Mouse (Mus musculus) heart, postnatal 10 days (tissue): ENCODE results near the gene Ermp1. TPM values are rescaled to one million over a fixed set of nuclear protein-coding genes. Genes with fewer than 3 reads are reported as not detected.

Experiments used
- DNase-seq, 2 experiments: peaks; one replicate each; pipeline ENCODE4 v3.0.0; 2021
- intact Hi-C: fragments of 180-260 bp; cut with DNase I; formaldehyde crosslinking; loops from one replicate; pipeline ENCODE4 v1.15.1; 2025
- total RNA-seq, 2 experiments: library from RNA; stranded (reverse); gene quantifications; 2 replicates each; pipeline ENCODE4 v1.2.3; 2021

Gene Ermp1
- total RNA-seq, 2 experiments from 2014 or later, result 9.9 to 11.1 TPM

DNA sequence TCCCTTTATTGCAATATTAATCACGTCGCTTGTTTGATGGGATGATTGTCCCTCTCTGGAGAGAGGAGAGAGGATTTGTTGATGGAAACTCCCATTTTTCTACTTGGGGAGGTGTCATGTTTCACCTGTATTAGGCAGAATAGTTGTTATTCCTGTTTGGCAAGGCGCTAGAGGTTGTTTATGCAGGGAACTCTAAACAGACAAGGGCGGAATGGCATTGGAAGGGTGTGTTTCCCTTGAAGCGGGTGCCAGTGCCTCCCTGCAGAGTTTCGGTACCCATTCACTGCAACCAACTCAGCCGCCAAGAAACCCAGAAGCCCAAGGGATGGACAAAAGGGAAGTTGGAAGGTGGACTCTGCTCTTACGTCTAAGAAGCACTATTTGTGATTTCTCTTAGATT lies 15.6 kb upstream of the Ermp1 start:
- intact Hi-C loops, result no loop called here
- DNase-seq, result no peak

DNA sequence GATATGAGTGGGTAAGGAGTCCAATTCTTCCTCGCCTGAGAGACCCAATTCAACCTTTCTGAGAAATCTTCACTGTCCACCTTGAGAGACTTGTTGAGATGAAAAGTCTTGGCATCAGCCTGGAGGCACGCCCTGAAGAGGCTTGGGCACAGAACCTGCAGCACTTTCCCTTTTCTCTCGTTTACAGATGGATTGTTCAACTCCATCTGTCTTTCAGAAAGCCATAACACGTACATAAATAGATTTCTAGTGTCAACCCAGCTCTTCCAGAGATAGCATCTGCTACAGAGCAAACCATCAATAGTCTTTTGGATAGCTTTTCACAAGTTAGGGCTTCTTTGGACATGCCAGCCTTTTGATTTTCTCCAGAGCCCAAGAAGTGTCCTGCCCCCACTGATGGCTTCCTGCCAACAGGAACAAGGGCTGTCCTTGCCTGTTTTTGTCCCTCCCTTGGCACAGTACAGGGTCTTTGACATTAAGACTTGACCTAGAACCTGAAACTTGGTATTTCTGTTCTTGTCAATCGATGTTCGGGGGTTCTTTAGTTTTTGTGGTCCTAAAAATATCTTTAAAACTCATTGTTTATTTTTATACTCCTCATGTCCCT lies 13.9 kb upstream of the Ermp1 start:
- DNase-seq, result no peak
- intact Hi-C loops, result no loop called here

DNA sequence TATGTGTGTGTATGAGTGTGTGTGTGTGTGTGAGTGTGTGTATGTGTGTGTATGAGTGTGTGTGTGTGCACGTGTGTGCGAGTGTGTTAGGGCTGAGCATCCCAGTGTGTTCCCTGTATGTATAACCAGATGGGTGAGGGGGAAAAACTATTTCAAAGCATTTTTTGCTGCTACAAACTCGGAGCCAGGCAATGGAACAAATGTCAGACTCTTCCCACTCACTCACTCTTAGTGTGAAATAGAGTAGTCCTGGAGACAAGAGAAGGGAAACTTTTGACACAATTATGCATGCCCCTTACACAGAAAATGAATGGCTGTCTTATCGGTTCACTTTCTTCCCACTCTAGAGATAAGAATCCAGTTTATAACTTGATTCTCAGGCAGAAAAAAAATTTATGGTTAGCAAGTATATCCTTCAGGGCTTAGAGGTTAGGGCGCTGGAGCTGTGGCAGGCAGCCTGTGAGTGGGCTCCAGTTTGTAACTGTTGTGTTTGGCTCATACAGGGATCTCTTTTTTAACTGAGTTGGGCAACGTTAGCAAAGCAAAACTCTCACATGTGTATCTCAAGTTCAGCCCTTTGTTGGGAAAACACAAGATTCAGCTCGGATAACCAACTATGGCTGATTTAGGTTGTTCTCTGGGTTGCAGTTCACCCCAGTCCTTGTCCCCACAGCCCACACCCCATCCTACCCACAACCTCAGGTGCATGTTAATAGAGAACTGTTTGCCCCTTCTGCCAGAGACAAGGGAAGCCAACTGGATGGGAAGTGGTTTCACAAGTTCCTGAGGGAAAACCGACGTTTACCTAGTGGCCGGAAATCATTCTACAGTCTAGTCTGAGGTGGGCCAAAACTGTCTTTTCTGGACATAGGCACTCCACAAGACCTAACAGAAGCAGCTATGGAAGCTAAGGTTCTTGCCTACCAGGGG lies 12.9 kb upstream of the Ermp1 start:
- no peak for DNase-seq
- intact Hi-C loops, result no loop called here

DNA sequence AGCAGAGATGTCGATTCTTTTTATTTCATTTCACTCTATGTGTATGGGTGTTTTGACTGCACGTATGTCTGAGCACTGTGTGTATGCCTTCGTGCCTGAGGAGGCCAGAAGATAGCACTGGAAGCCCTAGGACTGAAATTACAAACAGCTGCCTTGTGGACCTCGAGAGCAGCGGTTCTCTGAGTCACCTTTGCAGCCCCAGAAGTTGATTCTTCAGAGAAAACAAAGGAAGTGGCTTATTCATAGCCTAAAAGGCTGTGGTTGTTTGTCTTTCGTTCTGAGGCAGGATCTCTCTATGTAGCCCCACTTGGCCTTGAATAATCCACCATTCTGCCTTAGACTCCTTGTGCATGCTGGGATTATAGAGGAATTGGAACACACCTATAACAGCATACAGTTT lies 11.5 kb upstream of the Ermp1 start:
- intact Hi-C loops, result no loop called here
- DNase-seq, result no peak

DNA sequence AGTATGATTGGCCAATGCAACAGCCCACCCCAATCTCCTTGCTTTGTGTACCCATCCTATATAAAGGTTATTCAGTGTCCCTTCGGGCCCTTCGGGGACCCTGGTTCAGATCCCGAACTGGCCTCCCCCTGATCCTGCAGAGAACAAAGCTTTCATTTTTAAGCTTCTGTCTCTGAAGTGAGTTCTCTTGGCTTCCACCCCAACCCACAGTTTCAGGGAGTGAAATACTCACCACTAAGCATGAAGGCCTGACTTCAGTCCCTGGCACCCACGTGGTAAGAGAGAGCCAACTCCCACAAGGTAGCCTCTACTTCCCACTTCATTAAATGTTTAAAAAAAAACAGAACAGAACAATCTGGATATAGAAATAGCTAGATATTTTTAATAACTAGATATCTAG lies 10.6 kb upstream of the Ermp1 start:
- intact Hi-C loops, result no loop called here

DNA sequence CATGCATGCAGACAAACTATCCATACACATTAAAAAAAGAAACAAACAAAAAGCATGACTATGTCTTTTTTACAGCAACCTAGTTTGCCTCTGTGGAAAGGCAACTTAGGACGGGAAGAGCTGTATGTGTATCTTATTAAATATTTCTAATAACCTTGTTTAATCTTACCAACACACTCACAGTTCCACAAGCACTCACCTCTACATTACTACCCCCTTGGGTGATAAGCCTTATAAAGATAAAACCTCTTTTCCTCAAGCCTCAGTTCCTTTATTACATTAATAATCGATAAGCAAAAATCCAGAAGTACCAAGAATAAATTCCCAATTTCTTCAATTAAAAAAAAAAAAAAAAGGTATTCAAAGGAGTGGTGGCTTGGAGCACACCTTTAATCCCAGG lies 9.3 kb upstream of the Ermp1 start:
- intact Hi-C loops, result no loop called here

More for the DNA sequence above, 10.6 kb upstream of the Ermp1 start:
- no peak for DNase-seq

DNA sequence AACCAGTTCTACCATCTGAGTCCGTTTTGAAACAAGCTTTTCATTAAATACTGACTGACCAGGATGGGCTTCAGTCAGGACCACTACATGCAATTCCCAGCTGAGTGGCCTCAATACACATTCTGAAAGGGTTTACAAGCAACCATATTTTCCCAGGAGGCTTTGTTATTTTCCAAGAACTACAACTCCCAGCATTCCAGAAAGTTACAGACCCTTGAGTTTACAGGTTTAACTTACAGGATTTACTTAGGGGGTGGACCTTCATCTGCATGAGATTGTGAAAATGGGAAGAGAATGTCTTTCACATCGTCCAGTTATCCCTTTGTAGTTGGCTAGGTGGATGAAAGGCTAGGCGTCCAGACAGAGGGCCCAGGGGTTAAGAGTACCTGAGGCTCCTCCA lies 8.8 kb upstream of the Ermp1 start:
- intact Hi-C loops, result no loop called here
- no peak for DNase-seq

More for the DNA sequence above, 9.3 kb upstream of the Ermp1 start:
- DNase-seq, result no peak

DNA sequence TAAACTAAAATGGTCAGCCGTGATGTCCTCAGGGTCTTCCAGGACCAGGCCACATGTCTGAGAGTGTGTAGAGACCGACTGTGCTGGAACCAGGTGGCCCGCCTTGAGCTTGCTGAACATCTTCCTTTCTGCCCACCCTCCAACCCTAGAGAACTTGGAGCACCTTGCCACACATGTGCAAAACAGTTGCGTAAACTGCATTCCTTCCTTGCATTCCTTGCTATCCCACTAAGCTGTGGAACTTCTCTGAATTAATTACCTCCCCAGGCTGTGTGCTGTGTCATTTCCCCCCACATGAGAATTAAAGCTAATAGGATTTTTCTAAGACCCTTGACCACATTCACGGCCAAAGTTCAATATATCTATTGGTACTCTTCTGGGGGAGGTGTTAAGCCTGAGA lies 8.4 kb upstream of the Ermp1 start:
- DNase-seq, result no peak
- intact Hi-C loops, result no loop called here

DNA sequence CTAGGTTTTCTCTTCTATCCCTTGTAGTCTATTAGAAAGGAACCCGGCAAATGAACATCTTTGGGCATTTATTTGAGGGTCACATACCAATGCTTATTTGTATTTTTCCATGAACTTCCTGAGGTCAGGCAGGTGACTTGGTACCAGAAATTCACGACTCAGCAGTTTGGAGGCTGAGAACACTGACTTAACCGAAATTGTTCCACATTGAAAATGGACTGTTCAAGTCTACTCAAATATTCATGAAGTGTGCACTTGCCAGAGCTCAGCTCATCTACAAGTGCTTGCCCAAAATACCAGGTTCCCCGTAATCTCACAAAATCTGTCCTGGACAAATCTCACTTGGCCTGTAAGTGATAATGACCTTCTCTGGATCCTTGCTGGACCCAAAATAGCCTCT lies 7.8 kb upstream of the Ermp1 start:
- intact Hi-C loops, result no loop called here
- no peak for DNase-seq

DNA sequence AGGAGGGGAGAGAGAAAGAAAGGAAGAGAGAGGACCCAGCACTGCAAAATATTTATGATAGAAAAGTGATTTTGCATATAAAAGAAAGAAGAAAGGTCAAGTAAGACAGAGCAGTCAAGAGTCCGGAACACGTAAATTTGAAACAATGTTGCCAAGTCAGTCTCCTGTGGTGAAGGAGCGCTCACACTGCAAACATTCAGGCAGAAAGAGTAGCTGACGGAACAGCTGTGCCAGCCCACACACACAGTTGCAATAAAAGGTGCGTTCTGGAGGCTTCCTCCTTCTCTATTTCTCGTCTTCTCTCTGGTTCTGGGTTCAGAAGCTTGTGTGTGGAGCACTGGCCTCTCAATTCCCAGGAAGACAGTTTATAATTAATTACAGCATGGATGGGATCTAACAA lies 6.9 kb upstream of the Ermp1 start:
- intact Hi-C loops, result no loop called here
- no peak for DNase-seq

DNA sequence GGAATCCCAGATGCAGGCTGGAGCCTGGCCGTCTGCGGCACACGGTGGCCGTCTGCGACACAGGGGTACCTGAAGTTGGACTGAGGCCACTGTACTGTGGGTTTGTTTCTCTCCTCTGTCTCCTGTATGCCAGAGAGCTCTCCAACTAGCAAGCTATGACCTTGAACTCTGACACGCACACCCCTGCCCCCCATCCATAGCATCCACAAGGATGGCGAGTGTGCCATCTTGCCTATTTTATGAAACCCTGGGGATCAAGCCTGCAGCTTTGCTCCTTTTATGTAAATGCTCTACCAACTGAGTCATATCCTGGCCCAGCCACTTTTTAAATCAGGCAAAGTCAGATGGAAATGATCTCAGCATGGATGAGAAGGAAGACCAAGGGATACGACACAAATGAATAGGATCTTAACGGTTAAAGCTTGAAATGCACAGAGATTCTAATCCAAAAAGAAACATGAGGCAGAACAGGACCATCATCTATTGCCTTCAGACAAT lies 5.6 kb upstream of the Ermp1 start:
- no peak for DNase-seq
- intact Hi-C loops, result no loop called here

DNA sequence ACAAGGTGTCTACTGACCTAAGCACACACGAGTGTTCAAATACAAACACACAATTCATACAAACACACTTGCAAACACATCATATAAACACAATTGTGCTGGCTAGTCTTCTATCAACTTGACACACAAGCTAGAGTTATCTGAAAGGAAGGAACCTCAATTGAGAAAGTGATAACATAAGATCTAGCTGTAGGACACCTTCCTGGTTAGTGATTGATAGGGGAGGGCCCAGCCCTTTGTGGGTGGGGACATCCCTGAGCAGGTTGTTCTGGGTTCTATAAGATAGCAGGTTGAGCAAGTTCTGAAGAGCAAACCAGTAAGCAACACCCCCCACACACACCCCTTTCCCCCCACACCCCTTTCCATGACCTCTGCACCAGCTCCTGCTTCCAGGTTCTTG lies 1.5 kb upstream of the Ermp1 start:
- intact Hi-C loops, result no loop called here

DNA sequence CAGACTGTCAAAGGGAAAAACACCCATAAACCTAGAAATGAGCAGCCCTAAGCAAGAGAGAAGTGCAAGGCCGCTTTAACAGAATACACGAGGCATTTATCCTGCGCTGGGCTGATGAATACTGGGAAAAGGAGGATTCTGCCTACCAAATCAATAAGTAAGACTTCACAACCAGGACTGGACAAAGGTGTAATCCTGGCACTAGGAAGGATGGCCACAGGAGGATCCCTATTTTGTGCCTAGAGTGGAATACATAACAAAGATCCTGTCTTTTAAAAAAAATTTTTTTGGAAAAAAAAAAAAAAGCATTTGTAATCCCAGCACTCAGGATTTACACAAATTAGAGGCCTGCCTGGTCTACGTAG lies 317 bp upstream of the Ermp1 start:
- intact Hi-C loops, result no loop called here
- DNase-seq, result no peak

More for the DNA sequence above, 1.5 kb upstream of the Ermp1 start:
- no peak for DNase-seq

DNA sequence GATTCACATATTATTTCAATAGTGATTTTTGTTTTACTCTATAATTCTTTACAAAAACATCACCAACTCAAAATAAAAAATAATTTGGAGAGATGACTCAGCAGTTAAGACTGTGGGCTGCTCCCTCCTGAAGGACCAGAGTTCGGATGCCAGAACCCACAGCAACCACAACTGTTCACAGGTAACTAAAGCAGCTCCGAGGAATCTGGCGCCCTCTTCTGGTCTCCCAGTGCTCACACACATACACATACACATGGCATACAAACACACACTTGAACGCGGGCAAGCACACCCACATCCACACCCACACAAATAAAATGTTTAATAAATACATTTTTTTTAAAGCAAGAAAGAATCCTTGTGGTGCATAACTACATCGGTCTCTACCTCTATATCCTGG lies 3.5 kb downstream of the Ermp1 start:
- intact Hi-C loops, result no loop called here
- DNase-seq, result no peak

DNA sequence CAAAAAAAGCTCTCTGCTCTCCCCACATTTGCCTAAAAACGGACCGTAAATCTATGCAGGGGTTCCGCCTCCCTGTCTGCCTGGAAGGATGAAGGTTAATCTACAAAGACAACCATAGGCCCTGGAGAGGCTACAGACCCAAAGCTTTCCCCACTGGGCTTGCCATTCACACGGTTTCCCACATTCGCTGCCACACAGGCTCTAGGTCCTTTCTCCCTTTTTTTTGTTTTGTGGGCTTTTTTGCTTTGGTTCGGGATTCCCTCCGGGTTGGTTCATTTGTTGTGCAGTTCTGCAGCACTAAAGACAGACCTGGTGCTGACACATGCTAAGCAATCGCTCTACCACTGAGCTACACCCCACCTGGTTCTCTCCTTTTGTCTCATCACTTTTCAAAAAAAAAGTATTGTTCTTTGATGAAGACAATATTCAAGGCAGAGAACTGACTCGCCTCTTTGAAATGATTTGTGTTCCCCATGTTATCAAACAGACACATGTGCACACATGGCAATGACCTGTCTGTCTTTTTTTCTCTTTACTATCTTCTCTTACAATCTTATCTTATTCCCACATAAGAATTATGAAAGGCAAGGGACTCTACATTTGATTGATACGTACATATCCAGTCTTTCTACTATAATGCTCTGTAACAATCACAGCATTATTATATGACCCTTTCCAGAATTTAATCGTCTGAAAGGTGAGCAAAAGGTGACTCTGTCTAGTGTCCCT lies 4.9 kb downstream of the Ermp1 start:
- no peak for DNase-seq
- intact Hi-C loops, result no loop called here

DNA sequence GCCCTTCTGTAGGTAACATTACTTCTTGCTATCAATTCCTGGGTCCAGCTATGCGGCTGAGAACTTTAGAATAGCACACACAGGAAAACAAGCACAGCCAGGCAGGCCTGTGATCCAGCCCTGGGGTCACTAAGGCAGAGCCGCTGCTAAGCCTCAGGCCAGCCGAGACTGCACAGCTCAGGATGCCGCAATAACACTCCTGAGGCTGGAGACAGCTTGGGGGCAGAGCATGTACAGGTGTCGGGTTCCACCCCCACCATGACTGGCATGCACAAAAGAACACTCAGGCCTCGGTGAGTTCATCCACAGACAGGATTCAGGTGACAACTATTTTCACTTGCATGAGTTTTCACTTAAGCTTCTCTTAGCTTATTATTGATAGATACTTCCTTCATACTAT lies 6.0 kb downstream of the Ermp1 start:
- no peak for DNase-seq
- intact Hi-C loops, result no loop called here

DNA sequence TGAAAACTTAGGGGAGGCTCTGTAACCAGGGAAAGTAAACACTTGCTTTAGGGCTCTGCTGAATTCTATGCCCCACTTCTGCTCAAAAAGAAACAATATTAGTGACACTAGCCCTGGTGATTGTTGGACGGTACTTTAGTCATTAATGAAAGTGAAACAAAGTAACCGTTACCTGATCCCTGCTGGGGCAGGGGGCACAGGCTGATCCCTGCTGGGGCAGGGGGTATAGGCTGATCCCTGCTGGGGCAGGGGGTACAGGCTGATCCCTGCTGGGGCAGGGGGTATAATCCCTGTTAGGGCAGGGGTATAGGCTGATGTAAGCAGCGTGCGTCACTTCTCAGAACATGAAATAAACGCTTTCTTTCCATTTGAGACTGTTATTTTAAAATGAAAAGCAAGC lies 6.7 kb downstream of the Ermp1 start:
- intact Hi-C loops, result no loop called here
- no peak for DNase-seq

DNA sequence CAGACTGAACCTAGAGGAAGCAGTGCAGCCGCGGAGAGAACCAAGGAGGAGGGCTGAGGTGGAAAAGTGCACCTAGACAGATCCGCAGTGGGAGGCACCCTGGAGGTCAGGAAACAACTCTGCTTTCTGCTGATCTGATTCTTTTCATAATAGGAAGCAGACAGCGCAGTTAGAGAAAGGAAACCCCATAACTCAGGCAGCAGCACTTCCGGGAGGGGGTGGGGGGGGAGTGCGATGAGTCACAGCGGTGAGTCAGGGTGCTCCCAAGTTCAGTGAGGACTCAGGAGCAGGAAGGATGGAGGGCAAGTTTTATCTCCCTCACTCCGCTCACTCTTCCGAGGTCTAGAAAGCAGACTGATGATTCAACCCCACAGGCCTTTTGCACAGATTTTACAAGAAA lies 7.2 kb downstream of the Ermp1 start:
- intact Hi-C loops, result no loop called here
- peak; percentile 5 to 10 for DNase-seq

DNA sequence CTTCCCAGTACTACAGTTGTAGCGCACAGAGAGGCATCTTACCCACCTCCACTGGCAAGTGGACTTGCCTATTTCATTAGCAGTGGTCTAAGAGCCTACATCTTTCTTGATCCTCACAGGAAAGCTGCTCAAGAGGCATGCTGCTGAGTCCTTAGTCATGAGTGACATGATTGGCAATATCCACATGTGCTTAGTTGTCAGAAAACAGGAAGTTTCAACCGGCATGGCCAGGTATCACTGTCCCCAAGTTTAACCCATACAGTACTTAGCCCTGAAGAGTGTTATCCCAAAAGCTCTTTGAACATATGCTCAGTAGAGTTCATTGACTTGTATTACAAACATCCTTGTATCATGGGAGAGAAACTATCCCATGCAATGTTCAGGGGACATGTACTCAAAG lies 36.1 kb downstream of the Ermp1 start:
- intact Hi-C loops, result no loop called here
- DNase-seq, result no peak

DNA sequence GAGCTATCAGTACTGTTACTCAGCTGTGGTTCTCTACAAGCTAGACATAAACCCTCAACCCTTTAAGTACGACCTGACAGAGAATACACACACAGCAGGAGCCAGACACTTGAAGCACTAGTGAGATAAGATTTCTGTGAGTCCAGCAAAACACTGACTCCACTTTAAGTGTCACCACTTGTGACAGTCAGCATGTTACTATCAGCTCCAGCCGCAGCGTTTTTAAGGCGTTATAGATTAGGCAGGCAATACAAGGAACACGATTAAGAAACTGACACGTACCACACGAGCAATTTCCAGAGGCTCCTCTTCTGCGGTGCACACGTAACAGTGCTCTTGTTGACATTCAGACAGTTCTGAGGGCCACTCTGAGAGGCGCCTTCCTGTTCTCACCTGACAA lies 37.3 kb downstream of the Ermp1 start:
- peak in 1 of 2 experiments; percentile 7 for DNase-seq
- intact Hi-C loops, result no loop called here

DNA sequence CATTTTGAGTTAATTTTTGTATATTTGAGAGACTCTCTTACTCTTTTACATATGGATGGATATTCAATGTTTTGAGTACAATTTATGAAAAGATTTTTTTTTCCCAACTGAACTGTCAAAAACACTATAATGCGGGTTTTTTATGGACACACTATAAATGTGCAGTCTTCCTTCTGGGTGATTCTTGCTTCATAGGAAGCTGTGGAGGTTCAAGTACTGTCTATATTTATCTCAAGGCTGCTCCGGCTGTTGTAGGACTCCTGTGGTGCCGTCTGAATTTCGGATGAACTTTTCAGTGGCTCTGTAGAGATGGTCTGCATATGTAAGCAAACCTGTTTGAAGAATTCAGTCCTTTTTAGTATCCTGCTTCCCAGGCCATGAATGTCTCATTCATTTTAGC lies 40.0 kb downstream of the Ermp1 start:
- intact Hi-C loops, result no loop called here
- DNase-seq, result no peak

DNA sequence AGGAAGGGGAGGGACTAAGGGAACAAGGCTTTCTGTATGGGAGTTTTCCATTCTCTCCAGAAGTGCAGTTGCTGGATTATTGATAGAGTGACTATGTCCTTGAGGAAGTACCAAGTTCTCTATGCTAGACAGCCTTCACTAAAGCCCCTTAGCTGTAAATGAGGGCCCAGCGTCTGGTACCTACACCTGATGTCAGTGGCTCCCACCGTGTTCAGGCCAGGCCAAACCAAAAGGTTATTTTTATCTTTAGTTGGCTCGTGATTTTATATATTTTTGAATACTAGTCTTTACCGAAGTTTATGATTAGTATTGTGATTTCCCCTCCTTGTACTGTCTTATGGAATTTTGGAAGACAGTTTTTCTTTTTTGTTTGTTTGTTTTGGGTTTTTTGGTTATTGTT lies 40.7 kb downstream of the Ermp1 start:
- no peak for DNase-seq
- intact Hi-C loops, result no loop called here
